ENCODE assay signal across 13 mouse cellular contexts in the genomic region with DNA sequence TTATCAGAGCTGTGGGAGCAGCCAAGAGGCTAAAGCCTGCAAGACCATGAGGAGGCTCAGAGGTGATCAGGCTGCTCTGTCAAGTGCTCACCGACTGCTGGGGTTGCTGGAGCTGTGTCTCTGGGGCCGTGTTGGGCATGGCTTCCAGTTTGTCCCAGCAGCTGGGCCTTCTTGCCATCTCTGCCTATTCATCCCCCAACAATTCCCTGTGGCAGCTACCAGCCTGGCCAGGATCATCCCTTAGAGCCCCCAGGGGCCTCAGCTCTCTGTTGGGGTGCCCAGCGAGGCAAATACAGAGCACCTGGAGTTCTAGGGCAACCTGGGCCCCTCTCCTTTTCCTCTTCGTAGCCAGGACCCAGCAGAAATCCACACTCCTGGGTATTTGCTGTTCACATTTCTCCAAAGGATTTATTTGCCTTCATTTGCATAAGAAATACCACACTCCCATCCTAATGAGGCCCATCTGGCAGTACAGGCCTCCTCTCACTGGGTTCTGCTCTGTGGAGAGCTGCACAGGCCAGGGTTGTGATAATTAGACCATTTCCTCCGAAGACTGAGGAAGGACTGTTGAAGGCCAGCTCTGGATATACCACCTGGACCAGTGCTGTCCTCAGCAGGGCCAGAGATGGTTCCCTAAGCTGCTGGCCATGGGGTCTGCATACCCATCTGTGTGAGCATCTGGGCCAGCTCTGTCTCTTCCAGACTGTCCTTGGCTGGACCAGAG.
A peak's percentile ranks its signal among the peaks of the same experiment; 100 is the strongest.
DNase-seq lines count a peak whose midpoint lies in the region; ATAC-seq and TF ChIP-seq lines count a peak whose summit lies in the region.
"Had no signal": no experiment of that assay in that cellular context is flagged by ENCODE, and none has a peak within 500 bp of the region (broad histone marks: within the 10 kb centered on the region; RNA-seq: fewer than 3 reads in every experiment).

No protein-coding gene starts in this region.

- H3K4me3 ChIP-seq in neural tube, embryonic 11.5 days (ENCODE audit: low read depth, low read length), result no peak overlapping the region
- H3K4me3 ChIP-seq in forebrain, embryonic 15.5 days, result no peak overlapping the region
- no peak overlapping the region for H3K4me3 ChIP-seq in intestine, postnatal 0 days (ENCODE audit: low read depth, low read length)
- no peak overlapping the region for H3K4me3 ChIP-seq in kidney, adult 2 months (ENCODE audit: insufficient read depth, low read depth, low read length)
- H3K4me3 ChIP-seq: left cerebral cortex, adult 2 months had no signal

- no peaks in the 10 kb centered on the region for H3K9me3 ChIP-seq in neural tube, embryonic 11.5 days (ENCODE audit: control insufficient read depth, low read length)
- no peaks in the 10 kb centered on the region for H3K9me3 ChIP-seq in forebrain, embryonic 15.5 days
- H3K9me3 ChIP-seq in intestine, postnatal 0 days (ENCODE audit: control insufficient read depth), result no peaks in the 10 kb centered on the region

- 0 out of 2 replicates have a peak, but pooled peaks cover 4% of the 10 kb centered on the region for H3K4me1 ChIP-seq in neural tube, embryonic 11.5 days (ENCODE audit: control insufficient read depth, insufficient read depth, low read length)
- H3K4me1 ChIP-seq in forebrain, embryonic 15.5 days, result peaks cover 18% of the 10 kb centered on the region
- H3K4me1 ChIP-seq in intestine, postnatal 0 days (replicated peaks; ENCODE audit: control insufficient read depth, insufficient read depth, low read length), result no peaks in the 10 kb centered on the region
- no peaks in the 10 kb centered on the region for H3K4me1 ChIP-seq in kidney, adult 2 months (ENCODE audit: control insufficient read depth, insufficient read depth, low read length)

- DNase-seq in neural tube, embryonic 11.5 days (ENCODE audit: low spot score), result no peak
- no peak for DNase-seq in neural tube, embryonic 10.5 days (ENCODE audit: extremely low spot score, low spot score)
- DNase-seq in layer of hippocampus, postnatal 36 days, result peak; percentile 11 to 37
- no peak for DNase-seq in right cerebral cortex, postnatal 36 days (ENCODE audit: low spot score in 2 of 2)
- DNase-seq in adrenal gland, postnatal 14 days, result no peak
- DNase-seq in kidney, adult 2 months, result no peak
- DNase-seq: kidney, adult 11 months; lung, postnatal 4 days; thymus, postnatal 36 days had no signal

- no peaks in the 10 kb centered on the region for H3K27me3 ChIP-seq in neural tube, embryonic 11.5 days (ENCODE audit: control insufficient read depth, insufficient read depth, low read length)
- H3K27me3 ChIP-seq in forebrain, embryonic 15.5 days, result no peaks in the 10 kb centered on the region
- no peaks in the 10 kb centered on the region for H3K27me3 ChIP-seq in intestine, postnatal 0 days (replicated peaks; ENCODE audit: control insufficient read depth, insufficient read depth, low read length)
- no peaks in the 10 kb centered on the region for H3K27me3 ChIP-seq in kidney, adult 2 months (replicated peaks; ENCODE audit: control insufficient read depth, insufficient read depth, low read length)

- no peak overlapping the region for H3K9ac ChIP-seq in neural tube, embryonic 11.5 days (ENCODE audit: low read length)
- H3K9ac ChIP-seq in forebrain, embryonic 15.5 days (replicated peaks), result no peak overlapping the region
- H3K9ac ChIP-seq in intestine, postnatal 0 days (ENCODE audit: low read depth, low read length), result no peak overlapping the region

- peak; percentile 81 for ATAC-seq in neural tube, embryonic 11.5 days (ENCODE audit: insufficient read depth, low FRiP score, low TSS enrichment)
- ATAC-seq in forebrain, embryonic 15.5 days (replicated peaks), result peak; percentile 94
- ATAC-seq in intestine, postnatal 0 days, result no peak

- TF ChIP-seq POLR2A in kidney, adult 2 months (IDR thresholded peaks at IDR 0.05; ENCODE audit: low read depth, low read length), result no peak

- no peak overlapping the region for H3K4me2 ChIP-seq in neural tube, embryonic 11.5 days (ENCODE audit: low read depth)
- H3K4me2 ChIP-seq in forebrain, embryonic 15.5 days (replicated peaks), result no peak overlapping the region
- no peak overlapping the region for H3K4me2 ChIP-seq in intestine, postnatal 0 days (replicated peaks; ENCODE audit: low read depth)
- H3K4me2 ChIP-seq: liver, embryonic 11.5 days had no signal

- H3K27ac ChIP-seq in neural tube, embryonic 11.5 days (ENCODE audit: low read depth, low read length), result peak overlapping the region; percentile 67; the same call in 1 of the 2 replicates
- H3K27ac ChIP-seq in forebrain, embryonic 15.5 days (replicated peaks), result peak overlapping the region; percentile 90
- H3K27ac ChIP-seq in intestine, postnatal 0 days (ENCODE audit: low read depth, low read length), result no peak overlapping the region
- H3K27ac ChIP-seq in kidney, adult 2 months (ENCODE audit: insufficient read depth, low read depth, low read length), result no peak overlapping the region
- H3K27ac ChIP-seq: left cerebral cortex, adult 2 months had no signal

- H3K36me3 ChIP-seq in neural tube, embryonic 11.5 days (ENCODE audit: control insufficient read depth, insufficient read depth, low read length), result no peaks in the 10 kb centered on the region
- H3K36me3 ChIP-seq in forebrain, embryonic 15.5 days, result no peaks in the 10 kb centered on the region
- H3K36me3 ChIP-seq in intestine, postnatal 0 days (ENCODE audit: control insufficient read depth, insufficient read depth), result no peaks in the 10 kb centered on the region
- H3K36me3 ChIP-seq in kidney, adult 2 months (ENCODE audit: control insufficient read depth, insufficient read depth, low read length), result no peaks in the 10 kb centered on the region

- WGBS in neural tube, embryonic 11.5 days, result 37% methylated on average over 5 of the region's 5 CpGs
- 7% methylated on average over 5 of the region's 5 CpGs for WGBS in forebrain, embryonic 15.5 days
- 66% methylated on average over 5 of the region's 5 CpGs for WGBS in intestine, postnatal 0 days
- 66% methylated on average over 5 of the region's 5 CpGs for WGBS in kidney, adult 2 months

- no peak for TF ChIP-seq CTCF in intestine, postnatal 0 days (IDR thresholded peaks at IDR 0.05; ENCODE audit: low read depth)
- TF ChIP-seq CTCF in kidney, adult 2 months (conservative IDR thresholded peaks at IDR 0.05; ENCODE audit: insufficient read depth, insufficient read length, low read depth, low read length), result no peak

Comparison
In these comparisons a context has a peak if more than half of its experiments do, and no peak if none do; other contexts are left out.
1. DNase-seq: peak in layer of hippocampus, postnatal 36 days (2 of 2); none in neural tube, embryonic 11.5 days (single experiment), neural tube, embryonic 10.5 days (single experiment), right cerebral cortex, postnatal 36 days (0 of 2), adrenal gland, postnatal 14 days (single experiment) and kidney, adult 2 months (single experiment).
2. H3K27ac ChIP-seq: peak in neural tube, embryonic 11.5 days (single experiment) and forebrain, embryonic 15.5 days (single experiment); none in intestine, postnatal 0 days (single experiment) and kidney, adult 2 months (single experiment).